Mouse (Mus musculus): ENCODE measurements around the gene Zfp467. TPM values are rescaled to one million over a fixed set of nuclear protein-coding genes. Genes with fewer than 3 reads are reported as not detected.

Gene Zfp467
- polyA plus RNA-seq, 1 experiment = 1.7 TPM

DNA sequence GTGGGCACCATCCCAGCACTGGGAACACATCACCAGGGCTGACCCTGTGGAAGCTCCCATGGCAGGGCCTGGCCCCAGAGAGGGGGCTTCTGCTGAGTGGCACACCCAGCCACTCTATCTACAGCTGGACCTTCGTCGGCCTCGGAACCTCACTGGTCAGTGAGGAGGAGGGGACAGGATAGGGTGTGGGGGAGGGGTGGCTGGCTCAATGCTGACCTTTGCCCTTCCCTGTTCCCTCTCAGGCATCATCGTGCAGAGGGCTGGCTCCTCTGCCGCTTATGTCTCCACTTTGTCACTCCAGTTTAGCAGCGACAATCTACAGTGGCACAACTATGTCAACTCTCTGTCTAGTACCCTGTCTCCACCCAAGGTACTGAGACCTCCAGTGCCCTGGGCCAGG is 21.1 kb upstream of the Zfp467 start:
- Histone ChIP-seq H3K36me3 (ENCODE audit: control insufficient read depth, insufficient read depth) (no peaks in the 10 kb centered on the region), H3K4me3 (no peak overlapping the region), H3K79me2 (ENCODE audit: control insufficient read depth, insufficient read depth) (no peaks in the 10 kb centered on the region), H3ac (ENCODE audit: control insufficient read depth, insufficient read length) (no peak overlapping the region), H3K27me3 (ENCODE audit: control insufficient read depth, insufficient read depth, insufficient read length) (peaks cover 9% of the 10 kb centered on the region), H3K4me2 (ENCODE audit: low read depth) (no peak overlapping the region)
- TF ChIP-seq MAX (IDR thresholded peaks at IDR 0.05; ENCODE audit: low read depth) (no peak), TCF3 (IDR thresholded peaks at IDR 0.05; ENCODE audit: insufficient read length, low read depth) (no peak), SRF (IDR thresholded peaks at IDR 0.05; ENCODE audit: control insufficient read depth, insufficient read length, low read depth) (no peak), REST (IDR thresholded peaks at IDR 0.05; ENCODE audit: insufficient read depth, insufficient read length) (no peak), USF1 (IDR thresholded peaks at IDR 0.05; ENCODE audit: low read depth) (no peak), TCF12 (IDR thresholded peaks at IDR 0.05; ENCODE audit: insufficient read depth, poor library complexity, severe bottlenecking) (no peak), MYOD1 (IDR thresholded peaks at IDR 0.05; ENCODE audit: control insufficient read depth in 1 of 3, insufficient read length in 2 of 3, low read depth in 2 of 3) (no peak), MYOG (IDR thresholded peaks at IDR 0.05; ENCODE audit: control insufficient read depth in 1 of 3, insufficient read depth in 1 of 3, insufficient read length in 2 of 3, low read depth in 2 of 3) (no peak), CEBPB (IDR thresholded peaks at IDR 0.05; ENCODE audit: insufficient read depth, poor library complexity, severe bottlenecking) (no peak), POLR2AphosphoS2 (IDR thresholded peaks at IDR 0.05; ENCODE audit: insufficient read length, low read depth) (no peak), E2F4 (IDR thresholded peaks at IDR 0.05; ENCODE audit: insufficient read depth) (no peak), POLR2A (IDR thresholded peaks at IDR 0.05; ENCODE audit: insufficient read length, low read depth) (no peak)

DNA sequence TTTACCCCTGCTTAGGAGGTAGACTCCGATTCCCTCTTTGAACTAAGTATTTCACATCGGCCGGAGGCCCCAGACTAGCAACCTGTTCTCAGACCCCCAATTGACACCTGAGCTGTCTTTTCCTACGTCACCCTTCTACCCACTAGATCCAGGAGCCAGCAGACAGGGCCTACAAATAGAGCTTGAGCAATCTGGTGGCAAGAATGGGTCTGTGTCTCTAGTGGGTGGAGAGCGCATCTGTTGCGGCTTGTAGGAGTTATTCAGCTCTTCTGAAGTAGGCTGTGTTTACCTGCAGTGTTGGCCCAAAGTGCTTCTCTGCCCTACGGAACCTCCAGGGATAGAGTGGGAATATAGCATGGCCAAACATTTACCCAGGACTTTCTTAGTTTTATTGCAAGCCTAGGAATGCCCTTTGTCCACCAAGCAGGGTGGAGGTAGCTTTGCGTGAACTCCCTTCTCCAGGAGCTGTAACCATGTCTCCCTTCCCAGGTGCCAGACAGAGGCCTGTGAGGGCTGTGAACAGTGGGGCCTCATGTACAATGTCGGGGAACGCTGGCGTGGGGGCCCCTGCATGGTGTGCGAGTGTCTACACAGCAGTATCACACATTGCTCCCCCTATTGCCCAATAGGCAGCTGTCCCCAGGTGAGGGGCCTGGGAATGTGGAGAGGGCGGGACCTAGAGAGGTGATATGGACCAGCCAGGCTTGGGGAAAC is 19.5 kb upstream of the Zfp467 start:
- H3K79me2 ChIP-seq (ENCODE audit: control insufficient read depth, insufficient read depth) = no peaks in the 10 kb centered on the region
- H3ac ChIP-seq (ENCODE audit: control insufficient read depth, insufficient read length) = no peak overlapping the region
- H3K27me3 ChIP-seq (ENCODE audit: control insufficient read depth, insufficient read depth, insufficient read length) = peaks cover 16% of the 10 kb centered on the region
- no peaks in the 10 kb centered on the region for H3K36me3 ChIP-seq (ENCODE audit: control insufficient read depth, insufficient read depth)
- no peak overlapping the region for H3K4me2 ChIP-seq (ENCODE audit: low read depth)
- H3K4me3 ChIP-seq = no peak overlapping the region
- TF ChIP-seq SRF (IDR thresholded peaks at IDR 0.05; ENCODE audit: control insufficient read depth, insufficient read length, low read depth) (no peak), REST (IDR thresholded peaks at IDR 0.05; ENCODE audit: insufficient read depth, insufficient read length) (no peak), MYOD1 (IDR thresholded peaks at IDR 0.05; ENCODE audit: control insufficient read depth in 1 of 3, insufficient read length in 2 of 3, low read depth in 2 of 3) (no peak), E2F4 (IDR thresholded peaks at IDR 0.05; ENCODE audit: insufficient read depth) (no peak), POLR2AphosphoS2 (IDR thresholded peaks at IDR 0.05; ENCODE audit: insufficient read length, low read depth) (no peak), POLR2A (IDR thresholded peaks at IDR 0.05; ENCODE audit: insufficient read length, low read depth) (no peak), USF1 (IDR thresholded peaks at IDR 0.05; ENCODE audit: low read depth) (no peak), TCF12 (IDR thresholded peaks at IDR 0.05; ENCODE audit: insufficient read depth, poor library complexity, severe bottlenecking) (no peak), TCF3 (IDR thresholded peaks at IDR 0.05; ENCODE audit: insufficient read length, low read depth) (no peak), MYOG (IDR thresholded peaks at IDR 0.05; ENCODE audit: control insufficient read depth in 1 of 3, insufficient read depth in 1 of 3, insufficient read length in 2 of 3, low read depth in 2 of 3) (no peak), CEBPB (IDR thresholded peaks at IDR 0.05; ENCODE audit: insufficient read depth, poor library complexity, severe bottlenecking) (no peak), MAX (IDR thresholded peaks at IDR 0.05; ENCODE audit: low read depth) (no peak)

DNA sequence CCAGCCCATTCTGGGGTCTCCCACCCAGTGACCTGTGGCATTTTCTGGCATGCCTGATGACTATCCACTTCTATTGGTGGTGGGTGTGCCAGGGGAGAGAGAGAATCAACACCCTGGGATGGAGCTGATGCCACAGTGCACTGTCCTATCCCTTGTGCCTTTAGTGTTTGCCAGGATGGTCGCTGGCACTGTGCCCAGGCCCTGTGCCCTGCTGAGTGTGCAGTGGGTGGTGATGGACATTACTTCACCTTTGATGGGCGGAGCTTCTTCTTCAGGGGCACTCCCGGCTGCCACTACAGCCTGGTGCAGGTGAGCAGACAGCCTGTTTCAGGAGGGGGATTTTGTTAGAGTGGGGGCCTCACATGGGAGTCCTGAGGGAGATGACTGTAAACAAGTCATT is 7.1 kb upstream of the Zfp467 start:
- H3K4me2 ChIP-seq (ENCODE audit: low read depth) = no peak overlapping the region
- H3K36me3 ChIP-seq (ENCODE audit: control insufficient read depth, insufficient read depth) = no peaks in the 10 kb centered on the region
- H3K79me2 ChIP-seq (ENCODE audit: control insufficient read depth, insufficient read depth) = no peaks in the 10 kb centered on the region
- H3K27me3 ChIP-seq (ENCODE audit: control insufficient read depth, insufficient read depth, insufficient read length) = peaks cover 31% of the 10 kb centered on the region
- TF ChIP-seq POLR2AphosphoS2 (IDR thresholded peaks at IDR 0.05; ENCODE audit: insufficient read length, low read depth) (no peak), TCF3 (IDR thresholded peaks at IDR 0.05; ENCODE audit: insufficient read length, low read depth) (no peak), SRF (IDR thresholded peaks at IDR 0.05; ENCODE audit: control insufficient read depth, insufficient read length, low read depth) (no peak), MAX (IDR thresholded peaks at IDR 0.05; ENCODE audit: low read depth) (no peak), TCF12 (IDR thresholded peaks at IDR 0.05; ENCODE audit: insufficient read depth, poor library complexity, severe bottlenecking) (no peak), POLR2A (IDR thresholded peaks at IDR 0.05; ENCODE audit: insufficient read length, low read depth) (no peak), MYOG (IDR thresholded peaks at IDR 0.05; ENCODE audit: control insufficient read depth in 1 of 3, insufficient read depth in 1 of 3, insufficient read length in 2 of 3, low read depth in 2 of 3) (no peak), E2F4 (IDR thresholded peaks at IDR 0.05; ENCODE audit: insufficient read depth) (no peak), USF1 (IDR thresholded peaks at IDR 0.05; ENCODE audit: low read depth) (no peak), REST (IDR thresholded peaks at IDR 0.05; ENCODE audit: insufficient read depth, insufficient read length) (no peak), CEBPB (IDR thresholded peaks at IDR 0.05; ENCODE audit: insufficient read depth, poor library complexity, severe bottlenecking) (no peak), MYOD1 (IDR thresholded peaks at IDR 0.05; ENCODE audit: control insufficient read depth in 1 of 3, insufficient read length in 2 of 3, low read depth in 2 of 3) (no peak)
- no peak overlapping the region for H3K4me3 ChIP-seq
- H3ac ChIP-seq (ENCODE audit: control insufficient read depth, insufficient read length) = no peak overlapping the region

DNA sequence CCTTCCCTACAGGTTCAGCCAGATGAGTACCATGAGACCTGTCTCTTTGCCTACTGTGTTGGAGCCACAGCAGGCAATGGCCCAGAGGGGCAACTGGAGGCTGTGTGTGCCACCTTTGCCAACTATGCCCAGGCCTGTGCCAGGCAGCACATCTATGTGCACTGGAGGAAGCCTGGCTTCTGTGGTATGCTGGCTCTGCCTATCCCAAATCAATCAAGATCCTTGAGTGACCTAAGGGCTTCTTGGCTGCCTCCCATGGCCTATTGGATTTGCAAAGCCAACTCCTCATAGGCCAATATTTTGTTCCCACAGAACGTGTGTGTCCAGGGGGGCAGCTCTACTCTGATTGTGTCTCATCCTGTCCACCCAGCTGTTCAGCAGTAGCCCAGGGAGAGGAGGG is 6.5 kb upstream of the Zfp467 start:
- peaks cover 26% of the 10 kb centered on the region for H3K27me3 ChIP-seq (ENCODE audit: control insufficient read depth, insufficient read depth, insufficient read length)
- no peak overlapping the region for H3ac ChIP-seq (ENCODE audit: control insufficient read depth, insufficient read length)
- no peak overlapping the region for H3K4me2 ChIP-seq (ENCODE audit: low read depth)
- H3K36me3 ChIP-seq (ENCODE audit: control insufficient read depth, insufficient read depth) = no peaks in the 10 kb centered on the region
- no peak overlapping the region for H3K4me3 ChIP-seq
- no peaks in the 10 kb centered on the region for H3K79me2 ChIP-seq (ENCODE audit: control insufficient read depth, insufficient read depth)
- TF ChIP-seq MAX (IDR thresholded peaks at IDR 0.05; ENCODE audit: low read depth) = no peak
- TF ChIP-seq POLR2A (IDR thresholded peaks at IDR 0.05; ENCODE audit: insufficient read length, low read depth) = no peak
- no peak for TF ChIP-seq CEBPB (IDR thresholded peaks at IDR 0.05; ENCODE audit: insufficient read depth, poor library complexity, severe bottlenecking)
- no peak for TF ChIP-seq USF1 (IDR thresholded peaks at IDR 0.05; ENCODE audit: low read depth)
- TF ChIP-seq MYOG (IDR thresholded peaks at IDR 0.05; ENCODE audit: control insufficient read depth in 1 of 3, insufficient read depth in 1 of 3, insufficient read length in 2 of 3, low read depth in 2 of 3) = no peak
- no peak for TF ChIP-seq TCF12 (IDR thresholded peaks at IDR 0.05; ENCODE audit: insufficient read depth, poor library complexity, severe bottlenecking)
- TF ChIP-seq REST (IDR thresholded peaks at IDR 0.05; ENCODE audit: insufficient read depth, insufficient read length) = no peak
- TF ChIP-seq POLR2AphosphoS2 (IDR thresholded peaks at IDR 0.05; ENCODE audit: insufficient read length, low read depth) = no peak
- no peak for TF ChIP-seq MYOD1 (IDR thresholded peaks at IDR 0.05; ENCODE audit: control insufficient read depth in 1 of 3, insufficient read length in 2 of 3, low read depth in 2 of 3)
- TF ChIP-seq TCF3 (IDR thresholded peaks at IDR 0.05; ENCODE audit: insufficient read length, low read depth) = no peak
- no peak for TF ChIP-seq SRF (IDR thresholded peaks at IDR 0.05; ENCODE audit: control insufficient read depth, insufficient read length, low read depth)
- TF ChIP-seq E2F4 (IDR thresholded peaks at IDR 0.05; ENCODE audit: insufficient read depth) = no peak

Data from myocyte (in vitro differentiated cells).